Mouse (Mus musculus): Measurements from ENCODE around the gene Syt5. TPM values are rescaled to one million over a fixed set of nuclear protein-coding genes. Genes with fewer than 3 reads are reported as not detected.
A peak's percentile ranks its signal among the peaks of the same experiment; 100 is the strongest.

Syt5 gene
- polyA plus RNA-seq, 1 experiment from 2014 or later, result 8.1 TPM

DNA sequence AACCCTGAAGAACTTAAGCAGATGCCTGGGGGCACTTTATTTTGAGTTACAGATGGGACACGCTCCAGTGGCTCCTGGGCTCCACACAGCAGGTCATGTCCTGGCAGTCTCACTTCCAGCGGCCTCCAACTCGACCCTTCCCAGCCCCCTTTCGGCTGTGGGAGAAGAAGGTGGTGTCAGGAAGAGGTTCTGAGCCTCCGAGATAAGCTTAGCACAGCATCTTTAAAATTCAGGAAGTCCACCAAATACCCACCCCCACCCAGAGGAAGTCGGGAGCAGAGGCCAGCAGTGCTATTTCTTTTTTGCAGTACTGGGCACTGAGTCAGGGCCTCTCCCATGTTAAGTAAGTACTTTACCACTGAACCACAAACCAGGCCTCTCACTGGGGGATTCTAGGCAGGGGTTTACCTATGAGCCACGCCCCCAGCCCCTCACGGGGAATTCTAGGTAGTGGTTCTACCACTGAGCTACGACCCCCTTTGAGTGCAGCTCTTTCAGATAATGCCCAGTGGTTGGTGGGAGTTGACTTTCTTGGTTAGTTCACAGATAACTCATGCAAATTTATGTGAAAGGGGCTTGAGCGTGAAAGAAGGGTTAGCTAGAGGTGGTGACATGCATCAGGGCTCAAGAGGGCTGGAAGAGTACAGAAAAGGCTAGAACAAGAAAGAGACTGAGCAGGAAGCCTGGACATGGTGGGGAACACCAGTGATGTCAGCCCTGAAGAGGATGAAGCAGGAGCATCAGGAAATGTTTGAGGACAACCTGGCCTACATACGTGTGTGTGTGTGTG, 42.5 kb downstream of the Syt5 start:
- WGBS, result 62% methylated on average over 11 of the region's 11 CpGs
- Histone ChIP-seq H3K4me2 (replicated peaks; ENCODE audit: low read depth, low read length) (no peak overlapping the region), H3K27me3 (ENCODE audit: control insufficient read depth, insufficient read depth, low read length) (no peaks in the 10 kb centered on the region), H3K9me3 (ENCODE audit: control insufficient read depth, low read depth, low read length) (no peaks in the 10 kb centered on the region), H3K27ac (ENCODE audit: low read length) (no peak overlapping the region), H3K4me1 (ENCODE audit: control insufficient read depth, insufficient read depth, low read length) (peaks cover 9% of the 10 kb centered on the region), H3K4me3 (ENCODE audit: low read depth, low read length) (no peak overlapping the region), H3K36me3 (ENCODE audit: control insufficient read depth, insufficient read depth, low read length) (no peaks in the 10 kb centered on the region), H3K9ac (replicated peaks; ENCODE audit: low read depth, low read length) (no peak overlapping the region)
- no peak for ATAC-seq (ENCODE audit: insufficient number of reproducible peaks, insufficient read depth, low FRiP score, low read depth)

DNA sequence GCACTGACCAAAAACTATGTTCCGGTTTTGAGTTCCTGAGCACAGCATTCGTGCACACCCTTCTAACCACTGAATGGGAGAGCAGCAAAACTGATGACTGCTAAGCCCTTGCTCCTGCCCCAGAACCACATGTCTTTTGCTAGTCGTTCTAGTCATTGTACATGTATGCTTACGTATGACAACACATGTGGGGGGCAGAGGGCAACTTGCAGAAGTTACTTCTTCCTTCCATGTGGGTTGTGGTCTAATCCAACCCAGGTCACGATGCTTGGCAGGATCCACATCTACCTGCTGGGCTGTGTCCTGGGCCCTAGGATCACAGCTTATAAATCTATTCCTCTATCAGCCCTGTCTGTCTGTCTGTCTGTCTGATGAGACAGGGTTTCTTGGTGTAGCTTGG, 43.5 kb downstream of the Syt5 start:
- H3K36me3 ChIP-seq (ENCODE audit: control insufficient read depth, insufficient read depth, low read length), result no peaks in the 10 kb centered on the region
- H3K9me3 ChIP-seq (ENCODE audit: control insufficient read depth, low read depth, low read length), result no peaks in the 10 kb centered on the region
- no peak overlapping the region for H3K9ac ChIP-seq (replicated peaks; ENCODE audit: low read depth, low read length)
- H3K4me3 ChIP-seq (ENCODE audit: low read depth, low read length), result no peak overlapping the region
- peaks cover 15% of the 10 kb centered on the region for H3K4me1 ChIP-seq (ENCODE audit: control insufficient read depth, insufficient read depth, low read length)
- 76% methylated on average over 5 of the region's 5 CpGs for WGBS
- no peak overlapping the region for H3K4me2 ChIP-seq (replicated peaks; ENCODE audit: low read depth, low read length)
- H3K27me3 ChIP-seq (ENCODE audit: control insufficient read depth, insufficient read depth, low read length), result no peaks in the 10 kb centered on the region
- H3K27ac ChIP-seq (ENCODE audit: low read length), result no peak overlapping the region
- ATAC-seq (ENCODE audit: insufficient number of reproducible peaks, insufficient read depth, low FRiP score, low read depth), result no peak

DNA sequence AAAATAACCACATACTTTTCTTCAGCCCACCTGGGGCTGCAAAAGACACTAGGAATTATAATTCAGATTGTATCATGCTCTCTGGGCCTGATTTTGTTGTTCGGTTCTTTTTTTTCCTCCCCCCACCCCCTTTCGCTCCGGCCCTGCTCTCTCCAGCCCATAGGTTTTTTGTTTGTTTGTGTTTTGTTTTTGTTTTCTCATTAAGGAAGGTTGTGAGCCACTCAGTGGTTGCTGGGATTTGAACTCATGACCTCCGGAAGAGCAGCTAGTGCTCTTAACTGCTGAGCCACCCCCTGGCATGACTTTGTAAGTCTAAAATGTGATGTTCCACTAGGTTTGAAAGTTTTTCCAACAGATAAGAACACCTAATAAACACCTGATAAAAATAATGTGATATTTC, 44.2 kb downstream of the Syt5 start:
- no peak for ATAC-seq (ENCODE audit: insufficient number of reproducible peaks, insufficient read depth, low FRiP score, low read depth)
- Histone ChIP-seq H3K4me1 (ENCODE audit: control insufficient read depth, insufficient read depth, low read length) (peaks cover 23% of the 10 kb centered on the region), H3K36me3 (ENCODE audit: control insufficient read depth, insufficient read depth, low read length) (no peaks in the 10 kb centered on the region), H3K4me3 (ENCODE audit: low read depth, low read length) (no peak overlapping the region), H3K9ac (replicated peaks; ENCODE audit: low read depth, low read length) (no peak overlapping the region), H3K9me3 (ENCODE audit: control insufficient read depth, low read depth, low read length) (no peaks in the 10 kb centered on the region), H3K27me3 (ENCODE audit: control insufficient read depth, insufficient read depth, low read length) (no peaks in the 10 kb centered on the region), H3K4me2 (replicated peaks; ENCODE audit: low read depth, low read length) (no peak overlapping the region), H3K27ac (ENCODE audit: low read length) (peak overlapping the region; percentile 16; the same call in 1 of the 2 replicates)
- WGBS, result 80% methylated on average over 4 of the region's 4 CpGs

DNA sequence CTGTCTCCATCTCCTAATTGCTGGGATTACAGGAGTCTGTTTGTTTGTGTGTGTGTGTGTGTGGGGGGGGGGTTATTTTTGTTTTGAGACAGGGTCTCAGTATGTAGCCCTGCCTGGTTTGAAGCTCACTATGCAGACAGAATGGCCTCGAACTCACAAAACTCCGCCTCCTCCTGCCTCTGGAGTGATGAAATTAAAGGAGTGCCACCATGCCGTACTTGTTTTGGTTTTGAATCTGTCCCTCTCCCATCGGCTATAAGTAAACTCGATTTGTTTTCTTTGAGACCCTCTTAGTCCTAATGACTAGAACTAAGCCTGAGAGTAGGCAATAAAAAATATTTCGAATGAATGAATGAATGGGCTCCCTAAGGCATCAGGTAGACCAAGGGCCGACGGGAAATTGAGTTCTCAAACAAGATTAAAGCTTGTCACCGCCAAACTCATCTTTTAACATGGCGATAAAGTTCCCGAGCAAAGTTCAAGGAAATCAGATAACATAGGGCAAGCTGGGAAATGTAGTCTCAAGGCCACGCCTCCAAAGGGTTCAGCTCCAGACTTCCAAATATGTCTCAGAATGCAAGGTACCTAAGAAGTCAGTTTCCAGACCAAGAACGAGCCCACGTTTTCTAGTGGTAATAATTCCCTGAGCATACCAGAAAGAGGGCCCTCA, 44.8 kb downstream of the Syt5 start:
- peak overlapping the region; percentile 93 for H3K27ac ChIP-seq (ENCODE audit: low read length)
- peaks cover 25% of the 10 kb centered on the region for H3K4me1 ChIP-seq (ENCODE audit: control insufficient read depth, insufficient read depth, low read length)
- H3K36me3 ChIP-seq (ENCODE audit: control insufficient read depth, insufficient read depth, low read length), result no peaks in the 10 kb centered on the region
- H3K9me3 ChIP-seq (ENCODE audit: control insufficient read depth, low read depth, low read length), result no peaks in the 10 kb centered on the region
- H3K9ac ChIP-seq (replicated peaks; ENCODE audit: low read depth, low read length), result peak overlapping the region; percentile 95; the same call in 1 of the 2 replicates
- peak overlapping the region; percentile 61 for H3K4me2 ChIP-seq (replicated peaks; ENCODE audit: low read depth, low read length)
- 9% methylated on average over 14 of the region's 14 CpGs for WGBS
- ATAC-seq (ENCODE audit: insufficient number of reproducible peaks, insufficient read depth, low FRiP score, low read depth), result no peak; the same call in 1 of the 2 replicates
- H3K4me3 ChIP-seq (ENCODE audit: low read depth, low read length), result peak overlapping the region; percentile 91
- H3K27me3 ChIP-seq (ENCODE audit: control insufficient read depth, insufficient read depth, low read length), result no peaks in the 10 kb centered on the region

DNA sequence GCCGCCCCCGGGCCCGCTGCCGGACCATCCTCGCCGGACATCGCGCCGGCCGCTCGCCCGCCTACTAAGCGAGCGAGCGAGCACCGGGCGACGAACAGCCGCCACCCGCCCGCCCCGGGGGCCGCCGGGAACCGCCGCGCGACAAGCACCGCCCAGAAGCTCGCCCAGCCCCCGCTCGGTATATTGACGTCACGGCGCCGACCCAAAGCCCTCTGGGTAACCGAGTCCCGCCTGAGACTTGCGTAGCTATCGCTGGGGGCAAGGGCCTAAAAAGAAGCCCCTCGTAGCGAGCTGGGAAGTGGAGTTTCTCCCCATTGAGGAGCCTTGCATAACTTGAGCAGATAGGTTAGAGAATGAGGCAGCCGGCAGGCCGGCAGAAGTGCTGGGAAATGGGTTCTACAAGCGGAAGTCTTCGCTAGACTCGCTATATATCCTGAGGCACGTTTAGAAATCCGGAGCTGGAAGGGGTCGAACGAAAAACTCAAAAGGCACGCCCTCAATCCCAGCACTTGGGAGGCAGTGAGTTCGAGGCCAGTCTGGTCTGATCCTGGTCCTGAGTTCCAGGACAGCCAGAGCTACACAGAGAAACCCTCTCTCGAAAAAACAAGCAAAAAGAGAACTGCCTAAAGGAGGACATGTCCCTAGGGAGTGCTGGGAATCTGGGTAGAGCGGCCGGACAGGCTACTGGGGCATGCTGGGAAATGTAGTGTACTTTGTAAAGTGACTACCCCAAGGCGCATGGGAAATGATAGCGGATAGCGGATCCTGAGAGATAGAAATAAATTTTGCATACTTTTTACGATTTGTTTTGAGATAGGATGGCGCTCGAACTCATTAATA, 45.6 kb downstream of the Syt5 start, which contains the start of gene Ppp1r12c:
TSS of gene Ppp1r12c (minus strand) at position 123 of the 840 bp plus-strand sequence.
- Histone ChIP-seq H3K9ac (replicated peaks; ENCODE audit: low read depth, low read length) (peak within 1 kb of the TSS; percentile 95), H3K9me3 (ENCODE audit: control insufficient read depth, low read depth, low read length) (no peaks in the 10 kb centered on the region), H3K4me2 (replicated peaks; ENCODE audit: low read depth, low read length) (peak within 1 kb of the TSS; percentile 61), H3K27ac (ENCODE audit: low read length) (peak within 1 kb of the TSS; percentile 93), H3K4me1 (ENCODE audit: control insufficient read depth, insufficient read depth, low read length) (peaks cover 25% of the 10 kb centered on the region), H3K36me3 (ENCODE audit: control insufficient read depth, insufficient read depth, low read length) (peaks cover 2% of the 10 kb centered on the region; the same call in 1 of the 2 replicates), H3K4me3 (ENCODE audit: low read depth, low read length) (peak within 1 kb of the TSS; percentile 91), H3K27me3 (ENCODE audit: control insufficient read depth, insufficient read depth, low read length) (no peaks in the 10 kb centered on the region)
- WGBS, result 1% methylated on average over 61 of the region's 62 CpGs
- ATAC-seq (ENCODE audit: insufficient number of reproducible peaks, insufficient read depth, low FRiP score, low read depth), result peak; percentile 94

DNA sequence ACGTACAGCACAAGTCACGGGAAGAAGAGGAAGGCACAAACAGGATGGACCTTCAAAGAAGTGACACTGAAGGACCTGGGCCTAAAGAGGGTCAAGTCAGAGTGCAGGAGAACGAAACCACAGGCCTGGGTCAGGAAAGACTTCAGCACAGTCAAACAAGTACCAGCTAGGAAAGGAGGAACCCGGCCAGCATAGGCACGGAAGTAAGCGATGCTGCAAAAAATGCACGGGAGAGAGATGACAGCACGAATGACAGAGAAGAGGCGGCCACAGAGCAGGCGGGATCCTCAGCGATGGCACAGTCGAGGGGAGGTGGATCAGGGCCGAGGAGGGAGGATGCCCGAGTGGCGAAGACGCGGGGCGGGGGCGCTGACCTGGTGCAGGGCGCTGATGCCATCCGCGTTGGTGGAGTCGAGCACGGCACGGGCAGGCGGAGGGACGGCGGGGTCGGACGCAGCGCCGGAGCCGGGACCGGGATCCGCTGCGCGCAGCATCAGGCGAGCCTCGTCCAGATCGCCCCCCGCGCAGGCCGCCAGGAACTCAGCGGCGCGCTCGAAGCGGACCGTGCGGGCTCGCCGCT, 46.4 kb downstream of the Syt5 start:
- Histone ChIP-seq H3K9me3 (ENCODE audit: control insufficient read depth, low read depth, low read length) (no peaks in the 10 kb centered on the region), H3K27me3 (ENCODE audit: control insufficient read depth, insufficient read depth, low read length) (no peaks in the 10 kb centered on the region), H3K4me3 (ENCODE audit: low read depth, low read length) (peak overlapping the region; percentile 91), H3K27ac (ENCODE audit: low read length) (peak overlapping the region; percentile 93), H3K4me1 (ENCODE audit: control insufficient read depth, insufficient read depth, low read length) (peaks cover 25% of the 10 kb centered on the region), H3K36me3 (ENCODE audit: control insufficient read depth, insufficient read depth, low read length) (peaks cover 10% of the 10 kb centered on the region; the same call in 1 of the 2 replicates), H3K4me2 (replicated peaks; ENCODE audit: low read depth, low read length) (peak overlapping the region; percentile 61), H3K9ac (replicated peaks; ENCODE audit: low read depth, low read length) (peak overlapping the region; percentile 95)
- ATAC-seq (ENCODE audit: insufficient number of reproducible peaks, insufficient read depth, low FRiP score, low read depth), result peak; percentile 20
- WGBS, result under 1% methylated on average over 33 of the region's 52 CpGs

DNA sequence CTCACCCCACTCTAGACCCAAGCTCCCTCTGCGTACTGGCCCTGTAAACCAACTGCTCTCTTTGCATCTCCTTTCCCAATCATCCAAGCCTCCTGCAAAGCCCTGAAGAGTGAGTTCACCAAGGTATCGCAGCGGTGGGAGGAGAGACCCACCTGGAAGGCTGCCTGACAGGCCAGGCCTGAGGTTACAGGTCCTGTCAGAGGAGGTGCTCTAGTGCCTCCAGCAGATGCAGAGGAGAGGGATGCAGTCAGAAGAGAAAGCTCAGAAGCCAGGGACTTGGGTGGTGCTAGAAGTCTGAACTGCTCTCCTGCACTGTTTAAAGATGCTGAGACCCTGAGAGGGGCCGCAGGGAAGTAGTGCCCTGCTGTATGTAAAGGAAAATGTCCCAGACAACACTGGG, 48.3 kb downstream of the Syt5 start:
- H3K27ac ChIP-seq (ENCODE audit: low read length), result peak overlapping the region; percentile 63
- no peak for ATAC-seq (ENCODE audit: insufficient number of reproducible peaks, insufficient read depth, low FRiP score, low read depth)
- H3K27me3 ChIP-seq (ENCODE audit: control insufficient read depth, insufficient read depth, low read length), result no peaks in the 10 kb centered on the region
- no peak overlapping the region; the same call in 1 of the 2 replicates for H3K9ac ChIP-seq (replicated peaks; ENCODE audit: low read depth, low read length)
- H3K4me1 ChIP-seq (ENCODE audit: control insufficient read depth, insufficient read depth, low read length), result peaks cover 25% of the 10 kb centered on the region
- WGBS, result 85% methylated on average over 4 of the region's 4 CpGs
- H3K4me3 ChIP-seq (ENCODE audit: low read depth, low read length), result peak overlapping the region; percentile 11; the same call in 1 of the 2 replicates
- peaks cover 16% of the 10 kb centered on the region for H3K36me3 ChIP-seq (ENCODE audit: control insufficient read depth, insufficient read depth, low read length)
- no peaks in the 10 kb centered on the region for H3K9me3 ChIP-seq (ENCODE audit: control insufficient read depth, low read depth, low read length)
- peak overlapping the region; percentile 61 for H3K4me2 ChIP-seq (replicated peaks; ENCODE audit: low read depth, low read length)
